Mouse (Mus musculus): ENCODE measurements around the gene Ydjc.
"Not testable (repeated sequence)": the region's sequence is repeated elsewhere in the genome, so short reads cannot be mapped to it uniquely, and the experiment has no call there.

The Ydjc gene

DNA sequence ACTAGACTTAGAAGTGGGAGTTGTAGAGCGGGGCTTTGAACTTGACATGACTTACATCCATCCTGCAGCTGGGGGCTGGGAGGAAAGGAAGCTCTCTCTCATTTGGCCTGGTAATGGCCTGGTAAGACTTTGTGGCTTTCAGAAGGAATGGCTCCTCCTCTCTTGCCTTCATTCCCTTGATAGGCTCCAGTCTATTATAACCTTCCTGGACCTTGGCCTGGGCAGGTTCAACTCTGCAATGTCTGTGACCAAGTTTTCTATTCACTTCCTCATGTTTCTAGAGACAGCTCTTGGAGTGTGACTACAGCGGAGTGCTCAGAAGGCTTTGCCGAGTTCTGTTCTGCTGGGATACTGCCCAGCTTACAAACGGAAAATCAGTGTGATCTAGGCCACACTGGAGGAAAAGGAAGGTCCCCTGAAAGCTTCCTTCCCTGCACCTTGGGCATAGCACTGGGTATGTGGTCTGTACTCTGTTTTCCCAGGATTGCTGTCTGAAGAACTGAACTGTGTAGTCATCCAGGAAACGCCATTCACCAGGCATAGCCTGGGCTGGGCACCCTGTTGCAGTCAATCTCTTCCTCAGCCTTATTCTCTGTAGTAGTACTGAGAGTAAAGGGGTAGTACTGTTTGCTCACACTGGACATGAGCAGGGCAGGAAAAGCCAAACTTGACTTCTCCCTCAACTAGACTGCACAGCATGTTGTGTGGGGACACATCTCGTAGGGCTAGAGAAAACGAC lies 6.3 kb downstream of the Ydjc start:
- in situ Hi-C loops (cut with MboI; ENCODE audit: unreplicated experiment in 2 of 2) = no loop called here

DNA sequence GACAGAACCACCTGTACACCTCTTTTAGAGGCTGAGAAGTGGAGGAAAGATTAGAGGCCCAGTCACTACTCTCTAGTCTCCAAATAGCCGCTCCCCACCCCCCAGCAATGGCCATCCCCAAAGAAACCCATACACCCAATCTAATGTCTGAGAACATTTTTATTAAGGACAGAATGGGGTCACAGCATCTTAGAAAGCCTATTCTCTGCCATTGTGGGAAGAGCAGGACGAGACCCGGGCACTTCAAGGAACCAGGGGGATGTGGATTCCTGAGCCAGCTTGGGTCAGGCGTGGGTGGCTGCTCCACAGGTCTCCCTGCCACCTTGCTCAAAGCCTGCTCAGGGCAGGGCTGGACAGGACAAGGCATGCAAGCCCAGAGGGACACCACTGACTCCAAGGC lies 7.5 kb downstream of the Ydjc start:
- in situ Hi-C loops (cut with MboI; ENCODE audit: unreplicated experiment in 2 of 2) = no loop called here

DNA sequence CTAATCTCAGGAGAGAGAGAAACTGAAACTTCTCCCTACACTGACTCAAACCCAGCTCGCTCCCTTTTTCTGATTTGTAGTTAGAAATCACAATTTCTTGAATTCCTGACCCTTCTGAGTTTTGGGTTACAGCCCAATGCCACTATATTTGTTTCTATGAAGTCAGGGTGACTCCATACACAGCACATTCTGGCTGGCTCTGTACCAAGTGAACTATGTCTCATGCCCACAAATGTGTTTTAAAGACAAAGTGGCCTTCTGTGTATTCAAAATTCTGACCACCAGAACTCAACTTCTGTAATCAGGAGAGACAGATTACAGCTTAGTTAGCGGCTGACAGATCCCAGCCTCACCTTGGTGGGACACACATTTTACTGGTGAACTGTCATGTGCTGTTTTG lies 9.9 kb downstream of the Ydjc start:
- in situ Hi-C loops (cut with MboI; ENCODE audit: unreplicated experiment in 2 of 2) = no loop called here

DNA sequence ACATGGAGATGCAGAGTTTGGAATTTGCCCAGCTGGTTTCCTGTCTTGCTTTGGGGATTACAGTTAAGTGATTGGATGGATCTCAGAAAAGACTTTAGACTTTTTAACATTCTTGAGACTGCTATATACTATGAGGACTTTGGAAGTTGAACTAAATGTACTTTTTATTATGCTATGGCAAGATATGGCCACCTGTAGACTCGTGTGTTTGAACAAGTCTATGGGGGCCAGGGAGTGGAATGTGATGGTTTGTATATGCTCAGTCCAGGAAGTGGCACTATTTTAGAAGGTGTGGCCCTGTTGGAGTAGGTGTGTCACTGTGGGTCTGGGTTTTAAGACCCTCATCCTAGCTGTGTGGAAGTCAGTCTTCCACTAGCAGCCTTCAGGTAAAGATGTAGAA lies 21.1 kb downstream of the Ydjc start:
- in situ Hi-C loops (cut with MboI; ENCODE audit: unreplicated experiment in 2 of 2) = not testable (repeated sequence)

DNA sequence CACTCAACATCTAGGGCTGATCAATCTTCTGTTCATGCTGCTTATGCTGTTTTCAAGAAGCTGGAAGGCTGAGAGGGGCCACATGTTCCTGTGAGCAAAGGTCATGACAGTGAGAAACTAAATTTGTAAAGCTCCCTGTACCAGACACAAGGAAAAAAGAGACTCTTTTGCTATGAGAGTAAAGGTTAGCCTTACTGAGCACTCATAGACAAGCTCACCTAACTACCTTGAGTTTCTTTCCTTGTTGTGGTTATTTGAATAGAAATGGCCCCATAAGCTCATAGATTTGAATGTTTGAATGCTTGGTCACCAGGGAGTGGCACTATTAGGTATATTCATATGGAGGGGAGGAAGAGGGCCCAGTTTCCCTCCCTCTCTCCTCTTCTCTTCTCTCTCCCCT lies 22.8 kb downstream of the Ydjc start:
- in situ Hi-C loops (cut with MboI; ENCODE audit: unreplicated experiment in 2 of 2) = no loop called here

DNA sequence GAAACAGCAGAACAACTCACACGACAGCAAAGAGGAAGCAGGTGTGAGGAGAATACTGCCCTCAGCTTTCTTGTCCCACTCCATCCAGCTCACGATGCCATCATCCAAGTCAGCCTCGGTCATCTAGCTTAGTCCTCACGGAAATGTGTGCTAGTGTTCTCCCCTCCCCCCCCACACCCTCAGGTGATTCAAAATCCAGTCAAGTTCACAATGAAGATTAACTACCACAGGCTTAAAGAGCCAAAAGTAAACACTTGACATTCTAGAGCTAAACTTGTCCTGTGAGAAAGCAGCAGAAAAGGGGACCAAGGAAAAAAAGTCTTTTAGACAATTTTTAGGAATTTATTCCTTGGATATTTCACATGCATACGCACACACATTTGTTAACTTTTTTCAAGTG lies 23.6 kb downstream of the Ydjc start:
- in situ Hi-C loops (cut with MboI; ENCODE audit: unreplicated experiment in 2 of 2) = no loop called here

DNA sequence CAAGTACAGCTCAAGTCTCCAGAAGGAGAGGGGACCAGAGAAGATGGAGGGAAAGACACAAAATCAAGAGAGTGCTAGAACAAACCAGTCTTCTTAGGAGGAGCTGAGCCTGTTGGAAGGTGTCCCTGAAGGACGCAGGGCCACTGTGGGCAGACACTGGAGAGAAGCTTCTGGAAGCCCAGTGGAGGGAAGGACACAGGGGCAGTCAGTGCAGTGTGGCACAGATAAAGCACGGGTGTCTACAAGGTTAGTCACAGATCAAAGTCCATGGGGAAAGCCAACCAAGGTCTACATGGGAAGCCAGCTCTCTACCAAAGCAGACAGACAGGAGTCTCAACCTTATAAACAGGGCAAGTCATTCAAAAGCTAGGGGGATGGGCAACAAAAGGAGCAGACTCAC lies 31.3 kb downstream of the Ydjc start:
- in situ Hi-C loops (cut with MboI; ENCODE audit: unreplicated experiment in 2 of 2) = no loop called here

DNA sequence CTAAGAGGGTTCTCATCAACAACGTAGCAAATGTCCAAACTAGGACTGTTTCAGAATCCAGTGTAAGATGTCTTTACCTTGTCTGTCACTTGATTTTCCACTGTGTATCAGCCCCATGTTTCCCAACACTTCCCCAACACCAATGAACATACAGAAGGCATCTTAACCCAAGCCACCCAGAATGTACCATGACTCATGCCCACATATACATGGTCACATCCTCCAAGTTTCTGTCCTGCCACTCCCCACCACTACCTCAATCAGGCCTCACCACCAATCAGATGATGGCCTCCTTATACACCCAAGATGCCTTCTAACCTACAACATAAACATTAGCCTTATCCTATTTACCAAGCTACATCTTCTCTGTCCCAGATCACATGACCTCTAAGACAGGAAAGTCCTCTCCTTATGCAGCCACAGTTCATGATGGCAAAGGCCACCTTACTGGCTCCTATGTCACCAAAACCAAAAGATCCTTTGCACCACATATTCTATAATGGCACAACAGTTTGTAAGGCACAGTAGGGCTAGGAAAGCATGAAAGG lies 33.3 kb downstream of the Ydjc start:
- in situ Hi-C loops (cut with MboI; ENCODE audit: unreplicated experiment in 2 of 2) = no loop called here

DNA sequence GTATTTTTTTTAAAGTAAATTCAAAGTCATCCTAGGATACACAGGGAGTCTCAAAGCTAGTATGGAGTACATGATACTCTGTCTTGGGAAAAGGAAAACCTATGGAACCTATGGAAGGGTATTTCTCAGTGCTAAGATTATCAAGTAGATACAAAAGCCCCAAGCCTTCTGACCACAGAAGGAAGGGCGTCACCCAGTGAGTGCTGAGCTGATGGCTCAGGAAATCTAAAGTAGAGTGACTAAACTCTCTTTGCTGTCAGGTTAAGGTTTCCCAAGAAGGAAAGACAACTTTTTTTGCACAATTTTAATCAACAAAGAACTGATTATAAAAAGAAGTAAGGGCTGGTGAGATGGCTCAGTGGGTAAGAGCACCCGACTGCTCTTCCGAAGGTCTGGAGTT lies 35.3 kb downstream of the Ydjc start:
- in situ Hi-C loops (cut with MboI; ENCODE audit: unreplicated experiment in 2 of 2) = no loop called here

DNA sequence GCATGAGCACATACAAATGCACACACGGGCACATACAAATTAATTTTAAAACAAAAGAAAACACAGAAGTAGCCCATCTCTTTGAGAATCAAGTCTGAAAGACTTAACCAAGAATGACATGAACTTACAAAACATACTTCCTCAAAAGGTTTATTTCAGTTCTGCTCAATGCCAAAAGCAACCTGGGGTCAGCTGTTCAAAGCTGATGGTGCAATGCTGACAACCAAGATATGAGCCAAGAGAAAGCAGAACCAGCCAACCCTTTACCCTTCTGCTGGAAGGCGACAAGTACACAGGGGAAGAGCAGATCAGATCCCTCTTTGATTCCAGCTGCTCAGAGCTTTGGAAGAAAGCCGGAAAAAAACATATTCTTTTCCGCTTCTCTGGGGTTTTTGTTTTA lies 37.0 kb downstream of the Ydjc start:
- in situ Hi-C loops (cut with MboI; ENCODE audit: unreplicated experiment in 2 of 2) = no loop called here

DNA sequence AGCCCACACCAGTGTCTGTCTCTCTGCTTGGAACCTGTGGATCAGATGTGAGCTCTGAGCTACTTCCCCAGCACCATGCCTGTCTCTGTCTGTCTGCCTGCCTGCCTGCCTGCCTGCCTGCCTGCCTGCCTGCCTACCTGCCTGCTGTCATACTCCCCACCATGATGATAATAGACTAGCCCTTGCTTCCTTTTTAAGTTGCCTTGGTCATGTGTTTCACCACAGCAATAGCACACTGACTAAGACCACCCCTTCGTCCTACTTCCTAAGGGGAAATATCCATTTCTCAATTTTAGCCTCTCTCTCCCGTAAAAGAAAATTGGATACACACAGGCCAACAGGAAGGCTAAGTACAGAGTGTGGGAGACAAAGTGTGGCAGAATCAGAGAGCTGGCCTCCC lies 37.7 kb downstream of the Ydjc start:
- in situ Hi-C loops (cut with MboI; ENCODE audit: unreplicated experiment in 2 of 2) = no loop called here

DNA sequence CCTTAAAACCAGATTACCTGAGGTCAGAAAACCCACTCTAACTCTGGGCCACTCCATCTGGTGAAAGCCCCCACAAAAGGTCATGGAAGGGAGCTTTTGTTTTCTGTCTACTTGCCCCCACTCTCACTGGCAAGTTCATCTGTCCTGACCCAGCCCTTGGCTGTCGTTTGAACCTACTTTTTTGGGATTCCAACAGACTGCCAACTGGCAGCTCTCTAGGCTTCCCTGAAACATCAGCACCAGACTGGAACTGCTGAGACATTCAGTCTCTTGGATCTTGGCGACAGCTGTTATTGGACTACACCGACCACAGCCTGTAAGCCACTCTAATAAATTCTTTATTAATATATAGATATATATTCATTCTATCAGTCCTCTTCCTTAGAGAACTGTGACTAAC lies 38.6 kb downstream of the Ydjc start:
- in situ Hi-C loops (cut with MboI; ENCODE audit: unreplicated experiment in 2 of 2) = no loop called here

DNA sequence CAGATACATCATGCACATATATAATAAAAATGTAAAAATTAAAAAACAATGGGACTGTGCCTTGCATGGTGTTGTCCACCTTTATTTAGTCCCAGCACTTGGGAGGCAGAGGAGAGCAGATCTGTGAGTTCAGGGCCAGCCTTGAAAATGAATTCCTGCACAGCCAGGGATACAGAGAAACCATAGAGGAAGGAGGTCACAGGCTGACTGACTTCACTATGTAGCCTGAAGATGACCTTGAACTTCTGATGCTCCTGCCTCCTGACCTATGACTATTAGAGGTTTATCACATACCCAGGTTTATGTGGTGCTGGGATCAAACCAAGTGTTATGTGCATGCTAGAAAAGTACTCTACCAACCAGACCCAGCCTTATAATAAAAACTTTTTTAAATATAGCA lies 41.1 kb downstream of the Ydjc start:
- in situ Hi-C loops (cut with MboI; ENCODE audit: unreplicated experiment in 2 of 2) = no loop called here

DNA sequence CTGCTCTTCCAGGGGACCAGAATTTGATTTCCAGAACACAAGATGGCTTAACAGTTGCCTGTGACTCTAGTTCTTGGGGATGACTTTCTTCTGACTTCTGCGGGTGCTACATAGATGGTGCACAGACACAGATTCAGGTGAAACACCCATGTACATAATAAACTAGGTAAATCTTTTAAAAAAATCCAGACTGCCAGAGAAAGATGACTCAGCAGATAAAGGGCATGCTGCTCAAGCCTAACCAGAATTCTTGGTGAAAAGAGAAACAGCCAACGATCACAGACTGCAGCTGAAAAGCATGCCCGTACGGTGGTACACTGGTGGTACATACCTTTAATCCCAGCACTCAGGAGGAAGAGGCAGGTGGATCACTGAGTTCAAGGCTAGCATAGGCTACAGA lies 49.4 kb downstream of the Ydjc start:
- in situ Hi-C loops (cut with MboI; ENCODE audit: unreplicated experiment in 2 of 2) = no loop called here

DNA sequence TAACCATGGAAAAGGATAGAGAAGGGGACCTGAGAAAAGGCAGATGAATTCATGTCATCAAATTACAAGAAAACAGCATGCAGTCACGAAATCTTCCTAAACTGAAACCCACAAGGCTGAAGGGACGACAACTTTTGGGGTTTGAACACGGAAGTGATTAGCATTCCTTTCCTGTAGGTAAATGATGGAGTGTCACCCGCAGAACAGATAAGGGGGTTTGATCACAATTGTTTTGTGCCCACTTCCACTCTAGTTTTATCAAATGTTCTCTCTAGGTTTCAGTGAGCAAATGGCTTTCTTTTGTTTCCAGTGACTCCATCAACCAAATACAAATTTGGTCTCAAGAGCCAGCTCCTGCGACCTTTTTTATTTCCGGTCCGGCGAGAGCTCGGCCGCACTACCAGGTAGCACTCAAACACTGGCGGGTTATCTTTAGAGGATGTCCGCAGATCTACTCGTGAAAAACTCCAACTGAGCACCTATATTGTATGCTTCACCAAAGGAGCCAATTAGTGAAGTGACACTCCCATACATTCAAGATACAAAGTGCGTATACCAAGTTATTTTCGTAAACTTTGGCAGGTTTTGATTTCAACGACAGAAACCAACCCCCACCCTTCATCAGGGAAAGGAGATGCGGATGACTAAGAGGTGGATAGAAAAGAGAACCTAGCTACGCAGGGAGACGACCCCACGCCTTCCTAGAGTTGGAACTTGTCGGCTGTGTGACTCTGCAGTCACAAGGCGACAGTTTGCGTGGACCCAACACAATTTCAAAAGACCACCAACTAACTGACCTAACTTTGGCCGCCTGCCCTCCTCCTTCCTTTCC lies 55.9 kb downstream of the Ydjc start:
- in situ Hi-C loops (cut with MboI; ENCODE audit: unreplicated experiment in 2 of 2) = loop anchor here (5.0 to 10.0 kb wide), 2 partner anchors 68 to 336 kb away; partner anchors contain the start of genes Sdf2l1 (in 2 of the 2) and Igll1 (in 1 of the 2)

DNA sequence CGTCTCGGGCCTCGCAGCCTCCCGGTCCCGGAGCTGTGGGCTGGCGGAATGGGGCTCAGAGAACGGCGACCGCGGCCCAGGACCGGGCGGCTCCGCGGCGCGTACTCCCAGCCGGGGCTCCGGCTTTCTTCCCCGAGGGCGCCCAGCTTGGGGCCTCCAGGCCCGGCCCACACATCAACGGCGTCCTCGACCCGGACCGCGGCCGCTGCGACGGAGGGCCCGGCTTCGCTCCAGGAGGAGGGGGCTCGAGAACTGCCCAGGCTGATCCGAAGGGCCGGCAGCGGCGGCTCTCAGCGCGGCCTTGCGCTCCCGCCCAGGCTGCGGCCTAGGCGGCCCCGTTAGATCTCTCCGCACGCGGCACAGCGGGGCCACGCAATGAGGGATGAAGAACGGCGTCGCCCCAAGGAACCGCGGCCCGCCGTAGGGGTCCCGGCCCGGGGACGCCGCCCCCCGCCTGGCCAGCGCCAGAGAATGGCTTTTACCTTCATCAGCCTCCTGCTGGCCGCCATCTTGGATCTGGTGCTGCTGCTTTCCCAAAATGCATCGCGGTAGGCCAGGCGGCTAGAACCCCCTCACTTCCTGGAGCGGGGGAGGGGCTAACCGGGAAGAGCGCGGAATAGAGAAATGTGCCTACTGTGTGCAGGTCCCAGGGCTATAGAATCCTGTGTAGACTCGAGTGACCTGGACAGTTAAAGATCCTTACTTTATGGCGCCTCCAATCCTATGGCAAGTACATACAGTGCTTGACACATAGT lies 56.7 kb downstream of the Ydjc start:
- in situ Hi-C loops (cut with MboI; ENCODE audit: unreplicated experiment in 2 of 2) = loop anchor here (5.0 to 10.0 kb wide), 2 partner anchors 69 to 336 kb away; partner anchors contain the start of genes Sdf2l1 (in 2 of the 2) and Igll1 (in 1 of the 2)

DNA sequence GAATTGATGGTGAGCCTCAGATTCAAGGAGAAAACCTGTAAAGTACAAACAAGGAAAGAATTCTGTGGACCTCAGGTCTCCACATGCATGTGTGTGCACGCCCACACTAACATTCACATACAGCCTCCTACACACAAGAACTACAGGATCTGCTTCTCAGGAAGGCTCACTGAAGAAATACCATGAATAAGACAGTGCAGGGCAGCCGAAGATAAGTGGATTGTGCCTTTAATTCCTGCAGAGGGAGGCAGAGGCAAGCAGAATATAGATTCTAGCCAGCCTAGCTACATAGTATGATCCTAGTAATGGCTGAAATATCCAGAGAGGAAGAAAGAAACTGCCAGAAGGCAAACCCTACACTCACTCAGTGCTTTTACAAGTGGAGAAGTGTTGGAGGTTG lies 57.6 kb downstream of the Ydjc start:
- in situ Hi-C loops (cut with MboI; ENCODE audit: unreplicated experiment in 2 of 2) = loop anchor here (5.0 to 10.0 kb wide), 2 partner anchors 70 to 337 kb away; partner anchors contain the start of genes Sdf2l1 (in 2 of the 2) and Igll1 (in 1 of the 2)

DNA sequence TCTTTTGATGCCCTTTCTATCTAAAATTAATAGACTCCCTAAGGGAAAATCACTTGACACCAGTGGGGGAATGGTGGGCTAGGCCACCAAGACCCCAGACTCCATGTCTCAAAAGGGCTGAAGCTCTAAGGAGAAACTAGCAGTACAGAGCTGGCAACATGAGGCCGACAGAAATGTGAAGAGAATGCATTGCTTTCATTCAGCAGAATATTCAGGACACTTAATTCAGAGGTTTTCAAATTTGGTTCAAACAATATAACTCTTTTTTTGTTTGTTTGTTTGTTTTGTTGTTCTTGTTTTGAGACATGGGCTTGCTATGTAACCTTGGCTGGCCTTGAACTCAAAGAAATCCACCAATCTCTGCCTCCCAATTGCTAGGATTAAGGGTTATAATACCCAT lies 58.1 kb downstream of the Ydjc start, which contains the start of gene Ube2l3:
Gene Ube2l3 (minus strand): TSS at position 101 of the 400 bp plus-strand sequence.
- in situ Hi-C loops (cut with MboI; ENCODE audit: unreplicated experiment in 2 of 2) = loop anchor here (5.0 to 10.0 kb wide), 2 partner anchors 70 to 338 kb away; partner anchors contain the start of genes Sdf2l1 (in 2 of the 2) and Igll1 (in 1 of the 2)

DNA sequence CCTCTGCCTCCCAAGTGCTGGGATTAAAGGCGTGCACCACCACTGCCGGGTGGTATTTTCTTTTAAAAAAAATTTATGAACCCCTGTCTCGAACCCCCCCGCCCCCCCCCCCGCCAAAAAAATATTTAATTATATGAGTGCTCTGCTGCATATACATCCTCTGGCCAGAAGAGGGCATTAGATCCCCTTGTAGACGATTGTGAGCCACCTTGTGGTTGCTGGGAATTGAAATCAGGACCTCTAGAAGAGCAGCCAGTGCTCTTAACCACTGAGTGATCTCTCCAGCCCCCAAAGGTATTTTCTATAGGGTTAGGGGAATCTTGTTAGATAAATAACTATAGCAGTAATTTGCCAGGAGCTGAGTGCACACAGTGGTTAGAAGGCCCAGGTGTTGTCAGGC lies 60.6 kb downstream of the Ydjc start:
- in situ Hi-C loops (cut with MboI; ENCODE audit: unreplicated experiment in 2 of 2) = loop anchor here (5.0 to 10.0 kb wide), 4 partner anchors 67 to 340 kb away; partner anchors contain the start of genes Sdf2l1 (in 2 of the 2), Igll1 (in 1 of the 2) and Tmem191c (in 1 of the 2)
